Mouse (Mus musculus): Measurements from ENCODE around the gene Cdon. TPM values are rescaled to one million over a fixed set of nuclear protein-coding genes. Genes with fewer than 3 reads are reported as not detected.

Cdon gene
- polyA plus RNA-seq, 1 experiment from 2014 or later, result 5.4 TPM

GRCm38 (mm10) chr9:35402584-35402991, 18.3 kb upstream of the Cdon start:
- no peaks in the 10 kb centered on the region for H3K36me3 ChIP-seq (ENCODE audit: insufficient read depth)
- WGBS, result 75% methylated on average over 4 of the region's 4 CpGs
- 0 out of 2 replicates have a peak, but pooled peaks cover 4% of the 10 kb centered on the region for H3K27me3 ChIP-seq (ENCODE audit: insufficient read depth, low read length)
- H3K9me3 ChIP-seq (ENCODE audit: low read depth, low read length), result no peaks in the 10 kb centered on the region
- no peak overlapping the region for H3K4me2 ChIP-seq
- no peak overlapping the region for H3K4me3 ChIP-seq (ENCODE audit: low read depth, low read length)
- no peak for TF ChIP-seq CTCF (IDR thresholded peaks at IDR 0.05; ENCODE audit: low read depth)
- no peak for DNase-seq
- no peak overlapping the region for H3K27ac ChIP-seq (ENCODE audit: low read depth)
- no peak for ATAC-seq (ENCODE audit: insufficient read depth)
- H3K4me1 ChIP-seq (ENCODE audit: insufficient read depth), result no peaks in the 10 kb centered on the region
- no peak overlapping the region for H3K9ac ChIP-seq

GRCm38 (mm10) chr9:35403490-35403889, 17.4 kb upstream of the Cdon start:
- ATAC-seq (ENCODE audit: insufficient read depth), result no peak
- Histone ChIP-seq H3K27me3 (ENCODE audit: insufficient read depth, low read length) (0 out of 2 replicates have a peak, but pooled peaks cover 4% of the 10 kb centered on the region), H3K27ac (ENCODE audit: low read depth) (no peak overlapping the region), H3K9me3 (ENCODE audit: low read depth, low read length) (no peaks in the 10 kb centered on the region), H3K9ac (no peak overlapping the region), H3K4me3 (ENCODE audit: low read depth, low read length) (no peak overlapping the region), H3K36me3 (ENCODE audit: insufficient read depth) (no peaks in the 10 kb centered on the region), H3K4me2 (no peak overlapping the region), H3K4me1 (ENCODE audit: insufficient read depth) (no peaks in the 10 kb centered on the region)
- WGBS, result 54% methylated on average over 4 of the region's 4 CpGs
- DNase-seq, result no peak
- no peak for TF ChIP-seq CTCF (IDR thresholded peaks at IDR 0.05; ENCODE audit: low read depth)

GRCm38 (mm10) chr9:35405038-35405905, 15.7 kb upstream of the Cdon start:
- H3K27ac ChIP-seq (ENCODE audit: low read depth), result peak overlapping the region; percentile 73
- H3K36me3 ChIP-seq (ENCODE audit: insufficient read depth), result no peaks in the 10 kb centered on the region

GRCm38 (mm10) chr9:35411225-35411965, 9.5 kb upstream of the Cdon start:
- H3K36me3 ChIP-seq (ENCODE audit: insufficient read depth), result no peaks in the 10 kb centered on the region
- no peak overlapping the region for H3K4me3 ChIP-seq (ENCODE audit: low read depth, low read length)
- no peak overlapping the region for H3K9ac ChIP-seq
- no peak overlapping the region for H3K27ac ChIP-seq (ENCODE audit: low read depth)
- DNase-seq, result no peak
- no peak for TF ChIP-seq CTCF (IDR thresholded peaks at IDR 0.05; ENCODE audit: low read depth)
- no peaks in the 10 kb centered on the region for H3K9me3 ChIP-seq (ENCODE audit: low read depth, low read length)
- no peaks in the 10 kb centered on the region for H3K27me3 ChIP-seq (ENCODE audit: insufficient read depth, low read length)
- no peaks in the 10 kb centered on the region for H3K4me1 ChIP-seq (ENCODE audit: insufficient read depth)
- 80% methylated on average over 11 of the region's 11 CpGs for WGBS
- H3K4me2 ChIP-seq, result no peak overlapping the region
- no peak for ATAC-seq (ENCODE audit: insufficient read depth)

More at GRCm38 (mm10) chr9:35405038-35405905, 15.7 kb upstream of the Cdon start:
- WGBS, result 11% methylated on average over 13 of the region's 13 CpGs
- H3K27me3 ChIP-seq (ENCODE audit: insufficient read depth, low read length), result 0 out of 2 replicates have a peak, but pooled peaks cover 4% of the 10 kb centered on the region
- no peak overlapping the region for H3K4me3 ChIP-seq (ENCODE audit: low read depth, low read length)
- DNase-seq (peak; percentile 38), ATAC-seq (ENCODE audit: insufficient read depth) (peak; percentile 76; the same call in 1 of the 2 replicates)
- H3K4me1 ChIP-seq (ENCODE audit: insufficient read depth), result no peaks in the 10 kb centered on the region
- no peak for TF ChIP-seq CTCF (IDR thresholded peaks at IDR 0.05; ENCODE audit: low read depth)
- H3K9ac ChIP-seq, result no peak overlapping the region
- H3K4me2 ChIP-seq, result peak overlapping the region; percentile 42
- no peaks in the 10 kb centered on the region for H3K9me3 ChIP-seq (ENCODE audit: low read depth, low read length)

- DNase-seq (no peak), ATAC-seq (ENCODE audit: insufficient read depth) (no peak)
- no peak overlapping the region for H3K4me2 ChIP-seq
- H3K36me3 ChIP-seq (ENCODE audit: insufficient read depth), result no peaks in the 10 kb centered on the region
- no peak overlapping the region for H3K27ac ChIP-seq (ENCODE audit: low read depth)
- H3K4me3 ChIP-seq (ENCODE audit: low read depth, low read length), result no peak overlapping the region
- H3K9me3 ChIP-seq (ENCODE audit: low read depth, low read length), result no peaks in the 10 kb centered on the region
- H3K27me3 ChIP-seq (ENCODE audit: insufficient read depth, low read length), result no peaks in the 10 kb centered on the region
- H3K9ac ChIP-seq, result no peak overlapping the region
- no peak for TF ChIP-seq CTCF (IDR thresholded peaks at IDR 0.05; ENCODE audit: low read depth)
- H3K4me1 ChIP-seq (ENCODE audit: insufficient read depth), result no peaks in the 10 kb centered on the region
- 72% methylated on average over 7 of the region's 7 CpGs for WGBS
Measured at GRCm38 (mm10) chr9:35411975-35412374, 9.0 kb upstream of the Cdon start.

GRCm38 (mm10) chr9:35421730-35422235, 855 bp downstream of the Cdon start:
- DNase-seq (peak; percentile 56), ATAC-seq (ENCODE audit: insufficient read depth) (peak; percentile 77)
- Histone ChIP-seq H3K27ac (ENCODE audit: low read depth) (peak overlapping the region; percentile 89), H3K4me3 (ENCODE audit: low read depth, low read length) (peak overlapping the region; percentile 87), H3K9me3 (ENCODE audit: low read depth, low read length) (no peaks in the 10 kb centered on the region), H3K4me1 (ENCODE audit: insufficient read depth) (no peaks in the 10 kb centered on the region), H3K9ac (peak overlapping the region; percentile 85), H3K27me3 (ENCODE audit: insufficient read depth, low read length) (peaks cover 22% of the 10 kb centered on the region), H3K4me2 (peak overlapping the region; percentile 78), H3K36me3 (ENCODE audit: insufficient read depth) (no peaks in the 10 kb centered on the region)
- 1% methylated on average over 32 of the region's 35 CpGs for WGBS
- no peak for TF ChIP-seq CTCF (IDR thresholded peaks at IDR 0.05; ENCODE audit: low read depth)
